Mouse (Mus musculus) R1 (cell line): ENCODE data around the gene Lyrm7.
A peak's percentile ranks its signal among the peaks of the same experiment; 100 is the strongest.

ENCODE experiments used
- DNase-seq: peaks from one replicate; pipeline ENCODE4 v3.0.0-alpha.2; 2018; ENCODE audit warnings: low read depth, low spot score

The Lyrm7 gene

GRCm38 (mm10) chr11:54845470-54846442 lies 15.0 kb downstream of the Lyrm7 start:
- DNase-seq, result peak; percentile 54

GRCm38 (mm10) chr11:54844959-54845358 lies 15.8 kb downstream of the Lyrm7 start:
- DNase-seq, result no peak

- no peak for DNase-seq
These were observed 16.3 kb downstream of the Lyrm7 start for GRCm38 (mm10) chr11:54844424-54844823.

- DNase-seq, result no peak
These were observed 19.8 kb downstream of the Lyrm7 start for GRCm38 (mm10) chr11:54840891-54841290.

GRCm38 (mm10) chr11:54839696-54840095 lies 21.0 kb downstream of the Lyrm7 start:
- peak; percentile 64 for DNase-seq

GRCm38 (mm10) chr11:54836106-54836505 lies 24.6 kb downstream of the Lyrm7 start:
- DNase-seq, result no peak

- peak; percentile 81 for DNase-seq
These were observed 26.1 kb downstream of the Lyrm7 start for GRCm38 (mm10) chr11:54834596-54834995.

GRCm38 (mm10) chr11:54833833-54834232 lies 26.9 kb downstream of the Lyrm7 start:
- no peak for DNase-seq

- no peak for DNase-seq
These were observed 33.9 kb downstream of the Lyrm7 start for GRCm38 (mm10) chr11:54826819-54827218.

GRCm38 (mm10) chr11:54825774-54826173 lies 34.9 kb downstream of the Lyrm7 start:
- peak; percentile 74 for DNase-seq

GRCm38 (mm10) chr11:54823467-54823866 lies 37.2 kb downstream of the Lyrm7 start:
- no peak for DNase-seq

GRCm38 (mm10) chr11:54819489-54819888 lies 41.2 kb downstream of the Lyrm7 start:
- peak; percentile 21 for DNase-seq

GRCm38 (mm10) chr11:54817449-54817848 lies 43.3 kb downstream of the Lyrm7 start:
- no peak for DNase-seq

GRCm38 (mm10) chr11:54815659-54816058 lies 45.1 kb downstream of the Lyrm7 start:
- no peak for DNase-seq

GRCm38 (mm10) chr11:54812812-54813516 lies 47.8 kb downstream of the Lyrm7 start:
- DNase-seq, result no peak

- DNase-seq, result no peak
These were observed 48.4 kb downstream of the Lyrm7 start for GRCm38 (mm10) chr11:54812314-54812713.

GRCm38 (mm10) chr11:54811054-54811453 lies 49.7 kb downstream of the Lyrm7 start:
- DNase-seq, result no peak

- DNase-seq, result no peak
These were observed 51.1 kb downstream of the Lyrm7 start for GRCm38 (mm10) chr11:54809582-54809981.

GRCm38 (mm10) chr11:54808177-54808576 lies 52.5 kb downstream of the Lyrm7 start:
- no peak for DNase-seq

GRCm38 (mm10) chr11:54807669-54808068 lies 53.0 kb downstream of the Lyrm7 start:
- DNase-seq, result no peak

- peak; percentile 81 for DNase-seq
These were observed 53.8 kb downstream of the Lyrm7 start for GRCm38 (mm10) chr11:54806891-54807290.

GRCm38 (mm10) chr11:54805196-54805595 lies 55.5 kb downstream of the Lyrm7 start:
- DNase-seq, result no peak

GRCm38 (mm10) chr11:54802621-54803020 lies 58.1 kb downstream of the Lyrm7 start:
- no peak for DNase-seq
